Mouse (Mus musculus) heart, adult 9 months (tissue): ENCODE measurements at regions not wholly inside any gene's neighbourhood (a gene's known extent, or its start where the extent isn't known, plus 50 kb on each side); places are given as distances from the start of the nearest gene placed in this dataset.

Experiments
- DNase-seq, 2 experiments: peaks; one replicate each; pipeline ENCODE4 v3.0.0; 2022; ENCODE audit warnings: low spot score in 2 of 2

DNA sequence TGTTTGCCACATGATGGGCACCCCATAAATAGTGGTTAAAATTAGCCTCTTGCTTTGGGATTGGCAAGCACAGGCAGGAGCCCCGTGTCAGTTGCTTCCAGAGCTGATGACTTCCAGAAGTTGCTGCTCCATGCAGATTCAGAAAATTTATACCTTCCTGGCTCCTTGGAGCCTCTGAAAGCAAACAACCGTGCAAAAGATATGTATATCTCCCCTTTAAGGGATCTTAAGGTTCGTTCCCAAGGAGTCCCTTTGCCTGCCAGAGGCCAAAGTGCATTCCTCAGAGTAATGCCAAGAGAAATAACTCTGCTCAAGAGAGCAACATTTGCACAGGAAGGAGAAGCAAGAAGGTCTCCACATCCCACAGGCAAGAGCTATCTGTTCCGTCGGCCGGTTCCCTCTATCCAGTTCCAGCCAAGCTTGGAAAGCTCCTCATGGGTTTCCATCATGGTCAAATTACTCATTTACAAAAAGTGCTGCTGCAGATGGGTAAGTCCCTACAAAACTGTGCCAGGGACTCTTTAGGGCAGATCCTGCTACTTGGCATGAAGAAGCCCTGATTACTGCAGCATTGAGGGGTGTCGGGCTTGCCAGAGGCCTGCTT, 608.4 kb upstream of the Cdh5 start:
- peak; percentile 1 to 20 for DNase-seq

- no peak for DNase-seq
Observed at GRCm38 (mm10) chr8:103493932-103494493, 607.4 kb upstream of the Cdh5 start.

GRCm38 (mm10) chr8:103494670-103495069, 606.8 kb upstream of the Cdh5 start:
- no peak for DNase-seq

DNA sequence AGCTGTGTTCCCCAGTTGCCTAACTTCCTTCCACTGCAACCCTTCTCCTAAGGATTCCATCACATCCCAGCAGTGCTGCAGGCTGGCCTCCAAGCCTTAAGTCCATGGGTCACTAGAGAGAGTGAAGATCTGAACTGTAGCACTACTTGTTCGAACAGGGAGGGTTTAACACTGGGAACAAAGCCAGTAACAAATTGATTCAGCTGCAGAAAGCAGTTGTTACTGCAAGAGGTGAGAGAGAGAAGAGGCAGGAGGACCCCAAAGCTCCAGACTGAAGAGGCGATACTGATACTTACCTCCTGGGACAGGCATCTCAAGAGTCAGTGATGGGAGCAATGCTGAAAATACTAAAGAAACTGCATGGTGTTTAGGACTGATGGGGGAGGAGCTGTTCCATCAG, 600.1 kb upstream of the Cdh5 start:
- no peak for DNase-seq

DNA sequence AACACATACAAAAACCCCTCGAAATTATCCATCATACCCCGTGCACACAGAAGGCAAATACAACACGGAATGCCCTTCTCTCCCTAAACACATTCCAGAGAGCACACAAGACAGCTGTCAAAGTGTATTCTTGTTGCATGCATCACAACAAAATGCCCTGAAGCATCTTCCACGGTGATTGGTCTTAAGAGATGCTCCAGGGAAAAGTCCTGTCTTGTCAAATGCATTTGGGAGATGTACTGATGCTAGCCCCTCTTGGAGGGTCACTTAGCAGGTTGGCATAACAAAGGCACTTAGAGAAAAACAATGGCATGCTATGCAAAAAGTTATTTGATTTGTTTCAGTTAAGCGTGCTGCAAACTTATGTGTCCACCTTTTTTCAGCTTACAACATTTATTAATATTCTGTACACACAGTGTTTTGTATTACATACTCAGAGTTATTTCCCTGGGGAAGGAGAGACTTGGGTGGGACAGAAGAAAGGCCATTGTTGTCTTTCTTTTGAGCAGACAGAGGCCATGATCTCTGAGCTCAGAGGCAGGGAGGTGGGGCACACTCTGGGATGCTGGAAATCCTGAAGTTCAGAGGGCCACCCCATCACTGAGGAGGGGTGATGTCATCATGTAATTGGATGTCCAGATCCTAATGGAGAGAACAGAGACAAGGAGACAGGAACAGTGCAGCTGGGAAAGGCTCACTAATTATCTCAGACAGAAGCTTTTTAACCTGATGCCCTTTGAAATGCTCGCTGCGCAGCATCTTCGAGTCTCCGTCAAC, 598.2 kb upstream of the Cdh5 start:
- no peak for DNase-seq

GRCm38 (mm10) chr8:103506334-103506733, 595.1 kb upstream of the Cdh5 start:
- DNase-seq = no peak

- DNase-seq = no peak
Observed at GRCm38 (mm10) chr8:103507068-103507467, 594.4 kb upstream of the Cdh5 start.

DNA sequence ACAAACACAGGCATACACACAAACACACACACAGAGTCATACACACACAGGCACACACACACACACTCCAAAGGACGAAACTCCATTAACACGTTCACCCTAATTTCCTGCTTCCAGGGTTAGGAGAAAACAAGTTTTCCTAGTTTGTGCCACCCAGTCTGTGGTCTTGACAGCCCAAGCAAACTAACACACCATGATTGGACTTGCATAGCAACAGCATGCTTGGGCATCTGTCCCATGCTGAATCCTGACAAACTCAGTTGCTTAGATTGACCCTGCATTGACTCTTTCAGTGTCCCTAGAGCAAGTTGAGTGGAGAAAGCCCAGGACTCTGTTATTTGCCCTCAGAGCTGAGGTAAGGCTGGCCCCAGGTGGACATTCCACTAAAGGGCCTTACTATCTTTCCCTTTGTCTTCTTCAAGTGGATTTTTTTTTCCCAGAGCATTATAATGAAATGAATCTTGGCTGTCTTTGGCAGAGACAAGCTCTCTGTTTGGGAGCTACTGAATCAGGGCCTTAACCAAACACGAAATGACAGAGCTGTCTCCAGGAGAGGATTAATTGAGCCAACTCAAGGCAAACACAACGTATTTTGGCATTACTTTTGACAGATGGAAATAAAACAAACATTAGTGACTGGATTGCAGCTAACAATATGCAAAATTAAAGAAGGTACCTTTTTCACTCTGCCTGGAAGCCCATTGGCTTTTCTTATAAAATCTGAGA, 581.1 kb upstream of the Cdh5 start:
- no peak for DNase-seq

DNA sequence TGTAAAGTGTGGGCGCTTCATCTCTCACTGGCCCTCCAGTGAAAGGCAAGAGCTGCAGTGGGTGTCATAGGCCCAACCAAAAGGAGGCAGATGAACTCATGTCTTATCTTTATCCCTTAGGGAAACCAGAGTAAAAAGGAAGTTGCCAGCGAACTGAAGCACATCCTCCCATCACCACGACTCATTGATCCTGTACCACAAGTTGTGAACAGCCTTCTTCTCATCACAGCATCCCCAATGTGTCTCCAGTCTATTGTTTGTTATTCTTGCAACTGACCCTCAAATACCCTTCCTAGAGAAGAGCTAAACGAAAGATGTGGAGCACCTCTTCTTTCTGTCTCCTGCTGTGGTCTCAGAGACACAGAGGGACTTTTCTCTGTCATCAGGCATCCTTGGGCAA, 570.5 kb upstream of the Cdh5 start:
- DNase-seq = no peak

- no peak for DNase-seq
Observed at GRCm38 (mm10) chr8:103534971-103535370, 566.5 kb upstream of the Cdh5 start.

DNA sequence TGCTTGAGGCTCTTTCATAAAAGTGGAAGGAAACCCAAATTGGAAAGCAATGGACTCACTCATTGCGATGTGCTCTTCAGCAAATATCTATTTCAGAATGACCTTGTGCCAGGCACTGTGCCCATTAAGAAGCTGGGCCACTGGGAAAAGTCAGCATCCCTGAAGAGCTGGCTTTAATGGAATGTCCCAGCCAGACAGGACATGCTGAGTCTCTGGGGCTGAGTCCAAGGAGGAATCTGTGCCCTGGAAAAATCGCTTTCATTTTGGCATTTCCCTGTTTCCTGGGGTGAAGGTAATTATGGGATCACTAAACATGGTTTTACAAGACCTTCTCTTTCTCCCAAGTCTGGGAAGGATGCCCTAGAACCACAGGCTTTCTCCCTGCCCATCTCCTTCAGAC, 564.6 kb upstream of the Cdh5 start:
- DNase-seq = no peak

- DNase-seq = no peak
Observed at GRCm38 (mm10) chr8:103541954-103542353, 559.5 kb upstream of the Cdh5 start.

DNA sequence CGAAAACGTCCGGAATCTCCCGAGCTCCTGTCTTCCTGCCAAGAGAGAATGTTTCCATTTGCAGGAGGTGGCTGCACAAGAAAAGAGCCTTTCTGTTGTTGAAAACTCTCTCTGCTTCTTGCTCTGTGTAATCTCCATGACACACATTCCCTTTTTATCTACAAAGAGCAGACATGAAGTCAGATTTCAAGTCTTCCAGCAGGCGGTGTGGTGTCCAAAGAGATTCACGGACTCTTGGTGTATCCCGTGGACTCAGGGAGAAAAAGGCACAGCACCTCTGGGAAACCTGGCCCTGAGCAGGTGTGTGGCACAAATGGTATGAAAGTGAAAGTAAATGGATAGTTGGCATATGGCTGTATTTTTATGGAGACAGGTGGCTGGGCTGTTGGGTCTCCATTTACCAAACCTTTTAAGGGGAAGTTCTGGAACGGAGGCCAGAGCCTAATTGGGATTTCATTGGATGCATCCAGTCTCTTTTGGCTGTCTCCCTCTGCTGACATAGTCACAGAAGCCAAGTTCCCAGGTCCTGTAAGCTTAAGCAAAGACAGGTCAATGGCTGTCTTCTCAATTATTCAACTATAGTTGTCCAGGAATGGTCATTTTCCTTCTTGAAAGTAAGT, 549.4 kb upstream of the Cdh5 start:
- peak; percentile 2 to 6 for DNase-seq

DNA sequence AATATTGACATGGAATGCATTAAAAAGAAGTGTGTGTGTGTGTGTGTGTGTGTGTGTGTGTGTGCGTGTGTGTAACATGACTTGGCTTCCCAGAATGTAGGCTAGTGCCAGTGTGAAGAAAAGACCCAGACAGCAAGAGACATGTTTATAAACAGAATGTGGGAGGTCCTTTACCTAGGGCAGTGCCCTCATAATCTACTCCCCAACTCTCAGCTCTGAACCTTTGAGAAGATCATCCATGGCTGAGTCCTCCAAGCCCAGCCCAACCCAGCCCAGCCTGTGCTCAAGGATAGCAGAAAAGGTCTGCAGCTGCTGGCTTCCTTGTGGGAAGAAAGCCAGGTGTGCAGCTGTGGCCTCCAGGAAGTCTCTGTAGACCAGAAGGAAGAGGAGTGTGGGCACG, 539.8 kb upstream of the Cdh5 start:
- DNase-seq = no peak

DNA sequence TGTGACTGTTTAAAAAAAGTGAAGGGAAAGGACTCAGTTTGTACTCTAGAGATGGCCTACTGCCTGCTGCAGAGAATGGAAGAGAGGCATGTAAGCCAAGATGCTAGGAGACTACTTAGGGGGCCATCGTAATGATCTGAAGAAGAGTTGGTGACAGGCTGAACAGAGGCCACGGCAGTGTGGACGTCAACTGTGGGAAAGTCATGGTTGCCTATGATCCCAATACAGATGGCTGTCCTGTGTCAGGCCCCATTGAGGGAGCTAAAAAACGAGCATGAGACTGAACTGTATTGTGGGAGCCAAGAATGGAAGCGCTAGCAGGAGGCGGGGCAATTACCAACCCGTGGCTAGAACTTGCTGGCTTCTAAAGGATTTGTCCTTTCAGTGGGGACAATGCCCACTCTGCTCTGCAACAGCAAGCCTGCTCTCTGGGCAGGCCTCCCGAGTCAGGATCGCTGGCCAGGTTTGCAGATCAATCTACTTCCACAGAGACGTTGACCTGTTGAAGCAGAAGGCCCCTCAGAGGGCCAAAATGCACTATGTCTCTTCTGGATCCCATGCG, 530.5 kb upstream of the Cdh5 start:
- DNase-seq = no peak

DNA sequence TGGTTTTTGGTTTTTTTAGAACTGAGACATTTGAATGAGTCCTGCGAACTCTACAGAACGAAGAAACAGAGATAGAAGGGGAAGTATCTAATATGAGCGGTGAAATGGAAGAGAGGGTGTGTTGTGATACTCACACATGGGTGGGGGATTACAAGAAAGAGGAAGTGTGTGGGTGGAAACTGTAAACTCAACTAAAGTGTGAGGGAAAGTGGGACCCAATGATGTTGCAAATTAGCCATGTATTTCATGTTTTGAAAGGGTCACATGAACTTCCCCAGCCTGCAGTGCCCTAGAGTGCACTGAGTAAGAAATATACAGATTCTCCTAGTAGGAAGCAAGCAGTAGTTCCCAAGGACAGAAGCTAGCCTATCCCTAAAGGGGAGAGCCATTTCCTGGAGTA, 524.3 kb upstream of the Cdh5 start:
- peak in 1 of 2 experiments; percentile 3 for DNase-seq

DNA sequence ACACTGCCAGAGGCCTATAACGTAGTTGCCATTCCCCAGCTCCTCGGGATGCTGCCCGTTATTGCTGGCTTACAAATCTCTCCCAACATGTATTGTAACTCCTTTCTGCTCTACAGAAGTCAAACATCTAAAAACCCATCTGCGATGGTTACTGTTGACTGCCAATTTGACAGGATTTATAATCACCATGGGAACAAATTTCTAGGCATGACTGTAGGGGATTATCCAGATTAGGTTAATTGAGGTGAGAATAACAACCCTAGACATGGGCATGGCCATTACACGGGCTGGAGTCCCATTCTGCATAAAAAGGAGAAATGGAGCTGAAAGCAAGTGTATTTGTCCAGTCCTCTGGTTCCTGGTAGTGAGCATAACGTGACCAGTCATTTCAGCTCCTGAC, 523.4 kb upstream of the Cdh5 start:
- DNase-seq = no peak

DNA sequence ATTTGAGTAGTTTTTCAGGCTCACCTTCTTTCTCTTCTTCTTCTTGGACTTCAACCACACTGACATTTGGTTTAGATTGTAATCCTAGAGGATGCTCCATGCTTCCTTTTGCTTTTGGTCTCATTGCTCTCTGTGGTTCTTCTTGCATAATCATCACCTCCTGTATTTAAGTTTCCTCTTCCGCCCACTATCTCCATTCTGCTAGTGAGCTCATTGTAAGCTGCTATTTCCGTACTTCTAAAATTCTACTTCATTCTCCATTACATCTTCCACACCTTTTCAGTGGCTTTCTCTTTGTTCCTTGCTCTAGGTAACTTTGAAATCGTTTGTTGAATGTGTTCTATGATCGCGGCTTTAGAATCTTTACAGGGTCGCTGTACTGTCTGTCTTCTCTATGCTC, 493.1 kb upstream of the Cdh5 start:
- no peak for DNase-seq

DNA sequence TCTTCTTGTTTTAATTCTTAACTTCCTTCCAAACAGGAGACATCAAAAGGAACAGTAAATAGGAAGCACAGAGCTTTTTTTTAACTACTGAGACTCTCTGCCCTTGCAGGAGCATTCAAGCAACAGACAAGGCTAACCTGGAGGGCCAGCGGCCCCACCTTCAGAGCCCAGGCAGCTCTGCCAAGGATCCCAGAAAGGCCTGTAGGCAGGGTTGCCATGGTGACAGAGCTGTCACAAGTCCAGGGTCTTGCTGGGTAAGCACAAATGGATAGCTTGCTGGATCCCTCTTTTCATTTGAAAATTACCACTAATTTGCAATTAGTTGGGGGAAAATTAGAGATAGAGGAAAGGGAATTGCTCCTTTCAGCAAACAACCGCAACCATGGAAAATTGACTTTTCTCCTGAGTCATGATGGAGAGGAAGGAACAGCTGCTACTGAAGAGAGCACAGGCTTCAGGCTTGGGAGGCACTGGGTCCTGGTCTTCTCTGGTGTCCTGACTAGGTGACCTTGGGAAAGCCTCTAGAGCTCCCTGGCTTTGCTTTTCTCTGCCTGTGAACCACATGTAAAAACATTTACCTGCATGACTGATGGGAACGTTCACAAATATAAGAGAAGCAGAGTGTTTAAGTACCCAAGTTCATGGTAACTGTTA, 477.5 kb upstream of the Cdh5 start:
- DNase-seq = no peak

- DNase-seq = no peak
Observed at GRCm38 (mm10) chr8:103625166-103625890, 476.1 kb upstream of the Cdh5 start.

GRCm38 (mm10) chr8:103626446-103626845, 475.0 kb upstream of the Cdh5 start:
- no peak for DNase-seq
